Mouse (Mus musculus): ENCODE data around the gene Anp32a. TPM values are rescaled to one million over a fixed set of nuclear protein-coding genes. Genes with fewer than 3 reads are reported as not detected.

Gene Anp32a
- total RNA-seq, 2 experiments from 2014 or later: 270 to 271 TPM

DNA sequence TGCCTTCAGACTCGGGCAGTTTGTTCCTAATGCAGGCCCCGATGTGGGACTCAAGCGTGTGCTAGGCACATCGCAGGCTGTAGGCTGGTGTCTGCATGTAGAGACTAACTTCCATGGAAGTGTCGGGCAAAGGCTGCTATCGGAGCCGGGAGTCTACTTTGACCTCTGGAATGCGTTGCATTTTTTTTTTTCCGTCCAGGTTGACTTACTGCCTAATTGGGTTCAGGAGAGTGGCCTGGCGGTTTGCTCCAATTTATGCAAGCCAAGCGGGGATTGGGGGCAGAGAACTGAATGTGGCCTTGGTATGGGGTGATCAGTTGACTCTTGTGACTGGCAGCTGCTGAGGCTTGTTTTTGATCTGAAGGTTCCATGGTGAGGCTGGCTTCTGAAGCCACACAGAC is 4.0 kb downstream of the Anp32a start:
- DNase-seq (ENCODE audit: low spot score in 2 of 2): no peak
- intact Hi-C loops (cut with DNase I): no loop called here

DNA sequence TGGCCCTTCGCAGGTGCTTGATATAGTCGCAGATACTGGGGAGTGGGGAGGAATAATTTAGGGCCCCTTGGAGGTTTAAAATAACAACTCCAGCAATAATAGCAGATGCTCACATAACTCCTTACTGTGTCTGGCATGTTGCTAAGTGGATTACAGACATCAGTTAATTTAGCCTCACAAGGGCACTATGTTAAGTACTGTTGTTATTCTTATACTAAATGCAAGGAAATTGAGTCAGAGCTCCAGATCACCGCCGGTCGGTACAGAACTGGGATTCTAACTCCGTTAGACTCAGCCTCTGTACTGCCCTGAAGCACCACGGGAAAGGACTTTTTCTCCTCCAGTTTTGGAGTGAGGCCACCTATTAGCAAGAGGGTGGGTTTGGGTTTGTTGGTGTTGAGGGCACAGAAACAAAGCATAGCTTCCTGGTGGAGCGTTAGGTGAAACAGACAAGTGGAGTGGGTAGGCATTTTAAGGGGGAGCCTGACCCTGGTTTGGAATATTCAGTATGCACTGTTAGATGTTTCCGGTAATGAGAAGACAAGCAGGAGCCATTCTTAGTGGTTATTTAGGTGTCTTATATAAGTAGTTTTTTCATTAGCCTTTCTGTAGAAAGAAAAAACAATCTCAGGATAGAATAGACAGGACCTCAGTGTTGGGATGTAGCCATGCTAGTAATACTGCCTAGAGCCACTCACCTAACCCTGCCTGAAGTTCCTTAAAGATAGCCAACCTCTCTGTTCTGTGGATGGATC is 4.7 kb downstream of the Anp32a start:
- DNase-seq (ENCODE audit: low spot score in 2 of 2): no peak
- intact Hi-C loops (cut with DNase I): no loop called here

DNA sequence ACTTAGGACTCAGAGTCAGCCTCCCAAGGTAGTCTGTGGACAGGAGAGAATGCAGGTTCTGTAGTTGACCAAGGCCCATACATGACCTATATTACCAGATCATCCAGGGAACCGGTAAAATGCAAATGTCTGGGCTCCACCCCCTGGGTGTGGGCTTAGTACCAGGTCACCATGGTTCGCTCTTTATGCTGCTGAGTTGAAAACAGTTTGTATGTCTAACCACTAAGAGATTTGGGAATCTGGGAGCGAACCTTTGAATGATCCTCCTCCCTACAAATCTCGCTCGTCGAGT is 5.2 kb downstream of the Anp32a start:
- intact Hi-C loops (cut with DNase I): no loop called here
- DNase-seq (ENCODE audit: low spot score in 2 of 2): no peak

DNA sequence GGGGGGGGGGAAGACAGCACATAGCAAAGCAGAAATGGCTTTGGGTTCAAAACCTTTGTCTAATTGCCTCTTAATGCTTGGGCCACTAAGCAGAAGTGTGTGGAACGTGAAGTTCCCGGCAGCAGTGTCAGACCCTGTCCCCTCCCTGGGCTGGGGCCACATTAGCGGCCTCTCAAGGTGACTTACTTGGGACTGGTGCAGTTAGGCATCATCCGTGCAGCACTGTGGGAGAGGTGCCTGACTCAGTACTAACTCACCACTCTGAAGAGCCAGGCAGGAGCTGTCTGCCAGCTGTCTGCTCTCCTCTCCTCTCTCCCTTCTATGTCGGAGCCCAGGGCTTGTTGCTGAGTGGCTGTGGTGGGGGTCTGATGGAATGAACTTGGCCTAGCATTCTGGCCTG is 6.1 kb downstream of the Anp32a start:
- intact Hi-C loops (cut with DNase I): no loop called here
- DNase-seq (ENCODE audit: low spot score in 2 of 2): no peak

DNA sequence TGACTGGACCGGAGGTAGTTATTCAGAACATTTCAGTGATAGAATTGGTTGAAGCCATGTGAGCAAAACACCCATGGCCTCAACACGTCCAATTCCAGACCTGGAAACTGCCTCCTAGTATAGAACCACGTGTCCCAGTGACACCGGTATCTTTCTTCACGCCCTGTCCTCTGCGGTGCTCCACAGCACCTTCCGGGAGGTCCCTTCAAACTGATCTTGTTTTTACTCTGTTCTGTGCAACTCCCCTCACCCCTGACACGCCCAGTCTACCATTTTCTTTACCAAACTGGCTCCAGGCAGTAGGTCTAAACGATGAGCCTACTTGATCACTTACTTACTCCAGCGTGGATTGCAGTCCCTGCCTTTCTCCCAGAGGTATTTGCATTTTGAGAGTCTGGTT is 7.0 kb downstream of the Anp32a start:
- intact Hi-C loops (cut with DNase I): no loop called here
- no peak for DNase-seq (ENCODE audit: low spot score in 2 of 2)

DNA sequence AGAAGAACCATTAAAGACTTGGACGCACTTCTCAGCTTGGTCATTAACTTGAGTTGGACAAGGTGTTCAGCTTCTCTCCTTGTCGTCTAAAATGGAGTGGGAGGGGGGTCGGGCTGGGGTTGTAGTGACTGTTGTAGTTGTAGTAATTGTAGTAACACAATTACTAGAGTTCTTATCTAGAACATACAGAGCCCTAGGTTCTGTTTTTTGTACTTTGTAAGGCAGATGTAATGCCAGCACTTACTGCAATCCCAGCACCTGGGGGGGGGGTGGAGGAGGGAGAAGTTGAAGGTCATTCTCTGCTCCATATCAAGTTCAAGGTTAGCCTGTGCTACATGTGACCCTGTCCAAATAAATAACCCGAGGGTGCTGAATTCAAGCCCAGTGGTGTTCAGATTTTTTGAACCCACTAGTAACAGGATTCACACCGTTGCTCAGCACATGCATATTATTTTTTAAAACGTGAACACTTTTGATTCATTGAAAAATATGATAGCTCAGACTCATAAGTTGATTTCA is 7.4 kb downstream of the Anp32a start:
- no peak for DNase-seq (ENCODE audit: low spot score in 2 of 2)
- intact Hi-C loops (cut with DNase I): no loop called here

DNA sequence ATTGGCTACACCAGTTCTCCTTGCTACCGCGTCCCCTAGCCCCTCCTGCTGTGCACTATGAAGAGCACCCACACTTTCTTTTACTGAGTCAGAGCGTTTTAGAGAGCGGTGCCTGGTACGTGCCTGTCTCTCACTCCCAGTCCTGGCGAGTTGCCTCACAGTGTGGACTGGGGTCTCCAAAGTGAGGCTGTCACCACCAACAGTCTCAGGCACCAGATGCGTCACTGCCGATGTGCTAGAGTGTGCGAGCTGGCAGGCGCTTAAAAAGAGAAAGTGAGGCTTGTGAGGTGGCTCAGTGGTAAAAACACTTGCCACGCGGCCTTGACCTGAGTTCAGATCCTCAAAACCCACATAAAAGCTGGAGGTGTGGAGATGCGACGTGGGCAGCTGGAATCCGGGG is 8.2 kb downstream of the Anp32a start:
- peak in 1 of 2 experiments; percentile 54 for DNase-seq (ENCODE audit: low spot score in 2 of 2)

DNA sequence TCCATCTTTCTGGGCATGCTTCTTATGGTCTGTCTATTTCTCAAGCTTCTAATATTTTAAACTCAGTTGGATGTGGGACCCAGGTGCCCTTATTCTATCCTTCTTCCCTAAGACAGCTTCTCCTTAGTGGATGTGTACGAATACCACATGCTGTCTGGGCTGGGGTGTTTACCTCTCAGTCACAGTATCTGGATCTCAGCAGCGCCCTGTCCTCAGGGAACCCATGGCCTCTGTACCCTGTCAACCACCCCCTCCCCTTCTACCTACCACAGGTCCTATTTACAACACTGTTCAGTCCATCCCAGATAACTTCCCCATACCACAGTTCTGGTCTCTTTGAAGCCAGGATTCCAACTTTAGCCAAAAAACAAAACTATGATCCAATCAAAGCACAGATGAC is 9.6 kb downstream of the Anp32a start:
- intact Hi-C loops (cut with DNase I): no loop called here
- DNase-seq (ENCODE audit: low spot score in 2 of 2): no peak

More for the DNA sequence above, 8.2 kb downstream of the Anp32a start:
- intact Hi-C loops (cut with DNase I): no loop called here

DNA sequence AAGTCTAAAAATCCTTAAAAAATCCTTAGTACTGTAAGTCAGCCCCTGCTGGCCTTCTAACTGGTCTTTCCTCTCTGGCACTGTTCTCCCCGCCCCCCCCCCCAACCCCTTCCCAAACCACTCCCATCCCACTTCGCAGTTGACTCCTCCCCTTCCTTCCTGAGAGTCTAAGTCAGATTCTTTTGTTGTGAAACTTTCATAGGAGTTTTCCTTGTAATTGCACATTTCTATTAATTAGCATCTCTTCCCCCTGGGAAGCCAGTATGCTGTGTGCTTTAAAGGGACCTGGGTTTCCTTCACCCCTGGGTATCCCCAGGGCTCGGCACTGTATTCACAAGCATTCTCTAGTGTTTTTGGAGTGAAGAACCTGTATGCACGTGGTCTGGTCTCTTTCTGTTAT is 10.1 kb downstream of the Anp32a start:
- intact Hi-C loops (cut with DNase I): no loop called here
- no peak for DNase-seq (ENCODE audit: low spot score in 2 of 2)

DNA sequence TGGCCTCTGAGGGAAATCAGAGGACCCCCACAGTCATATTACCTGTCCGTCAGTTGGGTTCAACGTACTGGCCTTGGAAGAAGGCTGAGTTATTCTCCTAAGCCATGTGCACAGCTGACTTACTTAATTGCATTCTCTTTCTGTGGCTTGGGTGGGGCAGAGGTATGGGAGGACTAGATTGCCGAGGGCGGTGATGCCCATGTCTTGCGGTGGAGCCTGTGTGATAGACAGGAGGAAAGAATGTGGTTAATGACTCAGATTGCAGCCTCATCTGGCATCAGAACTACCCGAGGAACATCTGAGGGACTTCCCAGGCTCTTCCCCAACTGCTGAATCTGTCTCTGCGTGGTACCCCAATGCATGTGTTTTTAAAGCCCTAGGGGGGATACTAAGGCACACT is 12.7 kb downstream of the Anp32a start:
- intact Hi-C loops (cut with DNase I): no loop called here
- DNase-seq (ENCODE audit: low spot score in 2 of 2): peak in 1 of 2 experiments; percentile 32

DNA sequence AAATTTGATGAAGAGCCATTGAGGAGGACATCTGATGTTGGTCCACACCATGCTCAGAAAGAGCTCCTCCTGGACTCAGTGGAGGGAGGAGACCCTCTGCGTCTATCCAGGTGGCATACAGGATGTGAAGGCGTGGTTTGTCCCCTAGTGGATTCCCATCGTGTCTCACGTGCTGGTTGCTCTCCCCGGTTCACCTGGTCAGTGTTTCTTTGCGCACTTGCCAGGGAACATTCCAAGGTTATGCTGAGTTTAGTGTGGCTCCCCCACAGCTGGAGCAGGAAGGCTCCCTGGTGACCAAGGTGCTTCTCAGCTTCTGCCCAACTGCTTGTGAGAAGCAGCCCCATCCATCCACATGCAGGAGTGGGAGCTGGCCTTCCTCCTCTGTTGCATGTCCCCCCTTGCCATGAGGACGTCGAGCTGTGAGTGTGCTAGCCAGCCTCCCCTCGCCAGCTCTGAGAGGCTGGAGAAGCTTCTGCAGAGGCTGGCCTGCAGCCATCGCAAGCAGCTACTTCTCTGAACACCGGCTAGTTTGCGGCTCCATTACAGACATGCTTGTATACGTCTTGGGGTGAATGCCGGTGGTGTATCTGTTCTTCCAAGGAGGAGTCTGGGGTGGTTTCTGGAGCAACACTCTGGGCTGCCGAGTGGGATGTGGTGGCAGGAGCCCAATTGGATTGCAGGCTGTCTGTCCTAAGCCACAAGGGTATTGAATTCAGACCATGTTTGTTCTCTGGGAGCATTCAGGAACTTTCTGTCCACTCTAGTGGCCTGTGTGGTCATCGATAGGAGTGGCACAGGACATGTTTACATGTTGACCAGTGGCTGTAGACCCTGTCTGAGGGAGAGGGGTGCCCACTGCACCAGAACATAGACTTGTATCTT is 14.0 kb downstream of the Anp32a start:
- intact Hi-C loops (cut with DNase I): no loop called here
- peak in 1 of 2 experiments; percentile 30 for DNase-seq (ENCODE audit: low spot score in 2 of 2)

DNA sequence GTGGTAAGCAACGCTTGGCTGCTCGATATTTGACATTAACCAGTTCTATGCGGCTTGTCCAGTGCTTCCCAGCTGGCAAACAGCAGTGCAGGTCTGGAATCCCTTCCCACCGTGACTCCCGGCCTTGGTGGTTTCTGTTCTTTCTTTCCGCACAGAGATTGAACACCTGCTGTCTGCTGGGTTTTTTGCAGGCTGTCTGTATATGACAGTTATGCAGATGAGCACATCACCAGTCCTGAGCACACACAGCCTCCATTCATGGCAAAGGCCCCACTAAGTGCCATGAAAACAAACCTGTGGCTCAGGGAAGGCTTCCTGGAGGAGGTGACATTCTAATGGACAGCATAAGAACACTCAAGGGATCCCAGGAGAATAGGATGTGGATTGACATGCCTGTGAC is 14.7 kb downstream of the Anp32a start:
- intact Hi-C loops (cut with DNase I): no loop called here

DNA sequence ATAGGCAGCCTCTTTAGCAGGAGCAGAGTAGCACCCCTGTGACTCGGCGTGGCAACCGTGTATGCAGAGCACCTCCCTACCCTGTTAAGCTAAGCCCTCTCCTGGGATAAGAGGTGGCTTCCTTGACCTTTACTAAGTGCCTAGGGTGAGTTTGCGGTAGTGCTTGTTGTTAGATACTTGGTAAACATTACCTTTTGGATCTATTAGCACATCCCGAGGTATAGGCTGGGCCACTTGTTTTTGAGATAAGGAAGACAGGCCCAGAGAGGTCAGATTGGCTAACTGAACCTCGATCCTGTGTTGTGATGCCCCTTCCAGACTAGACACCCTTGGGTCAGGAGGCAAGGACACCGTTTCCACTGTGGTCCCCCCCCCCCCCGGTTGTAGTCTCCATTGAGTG is 16.5 kb downstream of the Anp32a start:
- DNase-seq (ENCODE audit: low spot score in 2 of 2): no peak
- intact Hi-C loops (cut with DNase I): no loop called here

More for the DNA sequence above, 14.7 kb downstream of the Anp32a start:
- no peak for DNase-seq (ENCODE audit: low spot score in 2 of 2)

DNA sequence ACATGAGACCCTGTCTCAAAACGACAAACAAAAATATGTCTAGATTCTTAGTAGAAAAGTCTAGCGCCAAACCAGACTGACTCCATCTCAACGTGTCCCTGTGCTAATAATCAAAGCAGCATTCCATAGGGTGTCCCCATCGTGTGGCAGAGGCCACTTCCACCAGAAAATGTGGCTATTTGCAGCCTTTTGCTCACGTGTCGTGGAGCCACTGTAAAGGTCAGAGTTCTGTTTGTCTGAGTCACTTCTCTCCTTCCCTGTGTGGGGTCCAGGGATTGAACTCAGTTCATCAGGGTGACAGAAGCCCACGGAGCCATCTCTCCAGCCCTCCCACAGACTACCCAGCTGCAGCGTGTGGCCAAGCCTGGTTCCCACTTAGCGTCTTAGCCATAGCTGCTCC is 17.8 kb downstream of the Anp32a start:
- intact Hi-C loops (cut with DNase I): no loop called here
- no peak for DNase-seq (ENCODE audit: low spot score in 2 of 2)

DNA sequence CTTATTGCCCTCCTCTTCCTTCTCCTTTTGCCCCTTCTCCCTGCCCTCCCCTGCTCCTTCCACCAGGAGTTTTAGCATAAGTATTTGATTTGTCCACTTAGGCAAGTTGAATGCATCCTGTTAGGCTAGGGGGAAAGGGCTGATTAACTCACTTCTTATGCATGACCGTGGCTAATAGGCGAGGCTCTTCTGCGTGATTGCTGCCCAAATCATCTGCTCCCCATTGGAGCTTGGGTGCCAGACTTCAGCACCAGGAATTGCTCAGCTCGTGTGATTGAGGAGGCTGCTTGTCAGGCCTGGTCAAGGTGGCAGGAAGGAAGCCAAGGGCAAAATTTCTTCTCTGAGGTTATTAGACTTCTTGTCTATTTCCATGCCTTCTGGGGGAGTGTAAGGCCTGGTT is 19.8 kb downstream of the Anp32a start:
- DNase-seq (ENCODE audit: low spot score in 2 of 2): no peak
- intact Hi-C loops (cut with DNase I): no loop called here

DNA sequence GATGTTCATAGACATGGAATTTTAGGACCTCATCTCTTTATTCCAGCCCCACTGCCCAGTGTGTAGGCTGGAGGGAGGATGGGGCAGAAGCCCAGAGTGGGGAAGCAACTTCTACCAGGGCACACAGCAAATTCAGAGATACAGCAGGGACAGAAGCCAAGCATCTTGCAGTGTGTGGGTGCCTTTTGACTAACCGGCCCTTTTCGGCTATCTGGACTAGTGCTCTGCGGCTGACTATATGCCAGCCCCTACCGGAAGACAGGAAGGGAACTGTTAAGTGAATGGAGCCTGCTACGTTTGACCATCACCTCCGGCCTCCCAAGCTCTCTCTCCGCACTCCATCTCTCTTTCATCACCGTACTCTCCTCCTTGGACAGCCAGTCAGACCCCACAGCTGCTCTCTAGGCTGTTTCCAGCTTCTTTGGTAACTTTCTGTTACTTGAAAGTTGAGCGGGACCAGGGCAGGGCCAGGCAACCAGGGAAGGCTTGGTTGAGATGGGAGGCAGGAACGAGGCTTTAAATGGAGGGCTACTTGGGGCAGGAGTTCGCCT is 21.8 kb downstream of the Anp32a start:
- DNase-seq (ENCODE audit: low spot score in 2 of 2): no peak
- intact Hi-C loops (cut with DNase I): loop anchor here (1.0 kb wide), 1 partner anchor 20 kb away; no protein-coding TSS in a partner anchor

DNA sequence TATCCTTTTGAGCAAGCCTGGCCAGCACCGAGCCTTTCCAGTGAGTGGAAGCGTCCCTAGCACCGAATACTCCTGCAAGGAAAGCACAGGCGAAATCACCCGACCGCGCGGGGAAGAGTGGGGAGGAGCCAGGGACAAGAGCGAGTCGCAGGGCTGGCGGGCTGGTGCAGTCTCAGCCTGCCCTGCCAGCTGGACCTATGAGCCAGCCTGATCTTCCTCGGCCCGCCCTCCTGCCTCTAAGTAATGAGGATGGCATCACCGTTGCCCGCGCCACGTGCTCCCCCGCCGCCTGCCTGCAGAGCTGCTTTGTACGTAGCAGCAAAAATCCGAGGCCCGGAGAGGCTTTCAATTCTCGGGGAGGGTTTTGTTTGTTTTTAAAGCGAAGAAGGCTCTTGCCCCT is 22.5 kb downstream of the Anp32a start:
- DNase-seq (ENCODE audit: low spot score in 2 of 2): peak; percentile 89 to 96
- intact Hi-C loops (cut with DNase I): loop anchor here (1.0 kb wide), 1 partner anchor 20 kb away; no protein-coding TSS in a partner anchor

DNA sequence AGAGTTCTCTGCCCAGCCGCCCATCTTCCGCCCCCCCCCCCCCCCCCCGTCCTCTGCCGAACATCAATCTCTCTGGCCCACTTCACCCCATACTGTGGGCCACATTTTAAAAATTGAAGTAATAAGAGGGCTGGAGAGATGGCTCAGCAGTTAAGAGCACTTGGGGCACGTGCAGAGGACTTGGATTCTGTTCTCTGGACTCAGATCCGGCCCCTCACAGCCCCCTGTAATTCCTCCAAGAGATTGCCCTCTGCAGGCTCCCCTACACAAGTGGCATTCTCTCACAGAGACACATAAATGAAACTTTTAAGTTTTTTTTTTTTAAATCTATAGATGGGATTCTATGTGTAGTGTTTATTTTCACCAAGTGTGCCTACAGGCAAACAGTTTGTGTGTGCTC is 23.1 kb downstream of the Anp32a start:
- intact Hi-C loops (cut with DNase I): no loop called here

DNA sequence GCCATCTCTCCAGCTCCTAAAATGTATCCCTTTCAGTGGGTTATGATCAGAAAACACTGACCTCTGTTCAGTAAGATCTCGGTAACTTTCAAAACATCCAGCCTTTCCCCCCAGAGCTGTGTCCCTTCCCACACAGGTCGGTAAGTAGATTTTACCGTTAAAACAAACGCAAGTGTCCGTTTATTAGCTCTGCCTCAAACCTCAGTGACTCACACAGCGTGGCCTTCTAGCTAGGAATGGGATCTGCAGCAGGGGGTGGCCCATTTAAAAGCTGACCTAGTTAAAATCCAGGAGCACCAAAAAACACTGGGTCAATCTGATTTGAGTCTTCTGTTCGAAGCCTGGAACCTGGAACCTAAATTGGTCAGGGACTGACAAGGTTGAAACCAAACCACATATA is 23.7 kb downstream of the Anp32a start:
- no peak for DNase-seq (ENCODE audit: low spot score in 2 of 2)
- intact Hi-C loops (cut with DNase I): no loop called here

More for the DNA sequence above, 23.1 kb downstream of the Anp32a start:
- DNase-seq (ENCODE audit: low spot score in 2 of 2): no peak

DNA sequence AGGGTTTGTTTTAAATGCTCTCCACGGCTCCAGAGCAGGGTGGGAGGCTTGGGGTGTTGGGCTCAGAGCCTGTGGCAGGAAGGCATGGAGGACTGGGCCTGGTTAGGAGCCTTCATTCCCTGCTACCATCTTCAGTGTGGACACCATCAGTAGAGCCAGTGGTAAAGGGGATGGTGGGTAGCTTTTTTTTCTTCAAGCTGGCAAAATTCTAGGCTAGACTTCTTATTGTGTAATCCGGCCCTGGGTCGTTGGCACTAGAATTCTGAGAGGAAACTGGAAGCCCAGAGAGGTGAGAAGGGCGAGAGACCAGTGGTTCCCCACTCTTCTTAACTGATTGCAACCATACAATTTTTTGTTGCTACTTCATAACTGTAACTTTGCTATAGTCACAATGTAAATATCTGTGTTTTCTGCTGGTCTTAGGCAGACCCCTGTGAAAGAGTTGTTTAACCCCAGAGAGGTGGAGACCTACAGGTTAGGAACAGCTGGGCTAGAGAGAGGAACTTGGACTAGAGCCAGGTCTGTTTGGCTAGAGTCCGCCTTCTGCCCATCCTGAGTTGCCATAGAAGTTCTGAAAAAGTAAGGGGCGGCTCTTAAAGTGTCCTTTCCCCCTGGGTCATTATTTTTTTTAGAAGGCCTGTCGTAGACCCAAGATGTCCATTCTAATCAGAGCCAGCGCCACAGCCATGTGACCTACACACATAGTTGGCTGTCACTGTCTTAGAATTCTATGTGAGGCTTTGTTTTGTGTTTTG is 24.4 kb downstream of the Anp32a start:
- intact Hi-C loops (cut with DNase I): no loop called here
- DNase-seq (ENCODE audit: low spot score in 2 of 2): no peak
